Mouse (Mus musculus) NIH3T3 (cell line): ENCODE results near the gene Trmt11.
"Not testable (repeated sequence)": the region's sequence is repeated elsewhere in the genome, so short reads cannot be mapped to it uniquely, and the experiment has no call there.

Experiments
- DNase-seq: peaks from one replicate; pipeline ENCODE4 v3.0.0-alpha.2; 2012; ENCODE audit warnings: low read depth

Gene Trmt11

GRCm38 (mm10) chr10:30555686-30556578 lies 44.6 kb downstream of the Trmt11 start:
- DNase-seq, result no peak

GRCm38 (mm10) chr10:30552377-30552776 lies 48.2 kb downstream of the Trmt11 start:
- DNase-seq, result no peak

DNA sequence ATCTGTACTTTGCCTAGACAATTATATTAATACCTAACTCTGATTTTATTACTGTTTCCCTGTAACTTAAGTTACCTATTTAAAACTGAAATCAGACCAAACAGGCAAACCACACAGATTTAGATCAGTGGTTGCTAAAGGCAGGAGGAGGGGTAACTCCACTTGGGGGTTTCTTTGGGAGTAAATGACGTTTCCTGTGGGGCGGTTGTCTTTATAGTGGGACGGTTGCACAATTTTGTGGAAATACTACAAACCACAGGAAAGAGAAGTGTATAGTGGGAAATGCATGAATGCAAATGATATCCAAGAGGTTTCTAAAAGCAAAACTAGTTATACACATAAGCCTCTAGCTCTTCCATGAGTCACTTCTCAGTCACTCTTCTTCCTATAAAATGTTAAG lies 50.6 kb downstream of the Trmt11 start:
- DNase-seq, result no peak

GRCm38 (mm10) chr10:30538538-30538815 lies 62.1 kb downstream of the Trmt11 start:
- DNase-seq, result no peak

GRCm38 (mm10) chr10:30537734-30538537 lies 62.6 kb downstream of the Trmt11 start:
- peak; percentile 55 for DNase-seq

GRCm38 (mm10) chr10:30535930-30536329 lies 64.6 kb downstream of the Trmt11 start:
- DNase-seq, result not testable (repeated sequence)

DNA sequence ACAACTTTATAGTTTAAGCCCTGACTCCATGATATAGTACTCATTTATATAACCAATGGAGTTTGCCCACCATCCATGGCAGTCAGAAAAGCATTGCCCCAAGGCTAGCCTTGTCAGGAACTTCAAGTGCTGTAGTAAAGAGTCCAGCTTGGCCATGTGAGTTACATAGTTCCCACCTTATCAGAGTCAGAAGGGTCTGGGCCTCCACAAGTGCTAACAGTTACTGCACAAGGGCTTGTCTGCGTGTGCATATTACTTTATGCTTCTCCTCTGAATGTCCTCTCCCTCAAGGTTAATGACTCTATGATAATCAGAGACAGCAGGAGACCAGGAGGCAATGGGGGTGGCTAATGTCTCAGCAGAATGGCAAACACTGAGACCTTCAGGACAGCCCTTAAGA lies 73.4 kb downstream of the Trmt11 start:
- DNase-seq, result no peak

DNA sequence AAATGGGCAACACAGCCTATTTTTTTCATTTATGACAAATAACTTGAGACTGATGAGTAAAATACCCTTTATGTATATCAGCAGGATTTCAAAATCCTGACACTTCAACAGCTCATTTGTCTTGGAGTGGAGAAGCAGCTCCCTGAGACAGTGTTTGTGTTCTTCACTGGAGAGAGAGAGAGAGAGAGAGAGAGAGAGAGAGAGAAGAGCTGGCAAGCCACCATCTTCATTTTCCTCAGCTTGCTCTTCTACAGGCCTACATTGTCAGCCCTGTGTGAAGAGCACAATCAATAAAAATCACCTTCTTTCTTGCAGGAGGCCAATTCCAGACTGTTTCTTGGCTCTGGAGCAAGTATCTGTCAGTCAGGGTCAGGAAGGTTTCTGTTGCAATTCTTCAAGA lies 78.8 kb downstream of the Trmt11 start:
- peak; percentile 65 for DNase-seq

GRCm38 (mm10) chr10:30519143-30519542 lies 81.4 kb downstream of the Trmt11 start:
- DNase-seq, result no peak

DNA sequence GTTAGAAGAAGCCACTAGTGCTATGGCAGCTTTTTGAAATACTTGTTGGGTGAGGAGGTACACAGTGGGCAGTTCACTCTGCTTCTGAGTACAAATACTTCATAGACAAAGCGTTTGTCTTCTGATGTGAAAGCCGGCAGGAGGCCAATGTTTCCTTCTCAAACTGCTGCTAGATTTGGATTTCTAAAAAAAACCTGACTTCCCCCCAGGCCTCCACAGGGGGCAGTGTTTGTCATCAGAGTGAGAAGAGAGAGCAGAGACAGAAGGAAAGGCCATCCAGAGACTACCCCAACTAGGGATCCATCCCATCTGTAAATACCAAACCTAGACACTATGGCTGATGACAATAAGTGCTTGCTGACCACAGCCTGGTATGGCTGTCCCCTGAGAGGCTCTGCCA lies 83.3 kb downstream of the Trmt11 start:
- peak; percentile 25 for DNase-seq

DNA sequence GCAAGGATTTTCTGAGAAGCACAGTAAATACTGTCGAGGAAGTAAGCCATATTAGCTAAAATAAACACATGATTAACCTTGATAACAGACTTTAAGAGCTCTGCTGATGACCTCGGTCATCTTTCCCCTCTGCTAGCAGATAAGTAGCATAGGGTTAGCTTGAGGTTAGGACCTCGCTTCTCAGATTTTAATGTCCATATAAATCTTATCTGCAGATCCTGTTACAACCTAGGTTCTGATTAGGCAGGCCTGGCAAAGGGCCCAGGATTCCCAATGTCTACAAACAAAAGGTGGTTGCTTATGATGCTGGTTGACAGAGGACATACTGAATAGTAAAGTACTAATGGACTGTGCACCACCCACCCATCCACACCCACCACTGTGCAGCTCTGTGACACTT lies 83.8 kb downstream of the Trmt11 start:
- no peak for DNase-seq

- DNase-seq, result peak; percentile 20
These were observed 95.8 kb downstream of the Trmt11 start for GRCm38 (mm10) chr10:30504736-30505135.

- DNase-seq, result no peak
These were observed 97.4 kb downstream of the Trmt11 start for GRCm38 (mm10) chr10:30503168-30503567.

DNA sequence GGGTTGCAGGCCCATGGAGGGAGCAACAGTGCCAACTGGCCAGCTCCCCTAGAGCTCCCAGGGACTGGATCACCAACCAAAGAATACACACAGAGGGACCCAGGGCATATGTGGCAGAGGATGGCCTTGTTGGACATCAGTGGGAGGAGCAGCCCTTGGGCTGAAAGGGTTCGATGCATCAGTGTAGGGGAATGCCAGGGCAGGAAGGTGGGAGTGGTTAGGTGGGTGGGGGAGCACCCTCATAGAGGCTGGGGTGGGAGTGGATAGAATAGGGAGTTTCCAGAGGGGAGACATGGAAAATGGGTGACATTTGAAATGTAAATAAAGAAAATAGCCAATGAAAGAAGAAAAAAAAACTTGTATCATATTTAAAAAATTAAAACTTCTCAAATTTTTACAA lies 97.8 kb downstream of the Trmt11 start:
- no peak for DNase-seq

GRCm38 (mm10) chr10:30498223-30498622 lies 102.3 kb downstream of the Trmt11 start:
- DNase-seq, result not testable (repeated sequence)
